Mouse (Mus musculus) CH12.LX (cell line): Measurements from ENCODE around the gene Adap1. TPM values are rescaled to one million over a fixed set of nuclear protein-coding genes. Genes with fewer than 3 reads are reported as not detected.

ENCODE experiments used
- DNase-seq: peaks from one replicate; pipeline ENCODE4 v3.0.0-alpha.2; 2013; ENCODE audit errors: extremely low read depth
- H3K27ac ChIP-seq: 2 replicates; pipeline ENCODE4 v1.5.1; 2012; ENCODE audit warnings: low read depth, mild to moderate bottlenecking, control low read depth, moderate library complexity; ENCODE audit not compliant: insufficient read depth
- H3K27me3 ChIP-seq: replicated peaks from 2 replicates; pipeline ENCODE3; 2012; ENCODE audit warnings: inconsistent platforms
- H3K36me3 ChIP-seq, 2 experiments: replicated peaks in 1 of 2; 2 replicates each; pipeline versions ENCODE3 to v1.6.1; 2012; ENCODE audit warnings: inconsistent platforms in 1 of 2, low read length in 1 of 2, mild to moderate bottlenecking in 1 of 2, mixed read lengths in 1 of 2, moderate library complexity in 1 of 2; ENCODE audit not compliant: control insufficient read depth in 1 of 2, insufficient read depth in 1 of 2
- H3K4me1 ChIP-seq, 2 experiments: 2 replicates each; pipeline ENCODE4 v1.6.1; 2012; ENCODE audit warnings: inconsistent platforms in 1 of 2, moderate library complexity in 1 of 2; ENCODE audit not compliant: insufficient read depth in 2 of 2, control insufficient read depth in 1 of 2
- H3K4me2 ChIP-seq: 2 replicates; pipeline ENCODE4 v1.6.1; 2012; ENCODE audit warnings: low read depth, mild to moderate bottlenecking, control low read depth; ENCODE audit not compliant: poor library complexity, insufficient read depth, severe bottlenecking
- H3K4me3 ChIP-seq, 3 experiments: fragments of 150-350 bp in 1 of 3; sonication (generic) in 1 of 3; replicated peaks in 1 of 3; 2 replicates each; pipeline versions ENCODE3 to v1.5.1; 2011 to 2012; ENCODE audit warnings: low read depth in 2 of 3, low read length in 2 of 3, mild to moderate bottlenecking in 2 of 3, moderate library complexity in 2 of 3, control low read depth in 1 of 3, improper control_type of control experiment in 1 of 3, inconsistent platforms in 1 of 3, mixed read lengths in 1 of 3; ENCODE audit not compliant: poor library complexity in 1 of 3
- H3K79me2 ChIP-seq: replicated peaks from 2 replicates; pipeline ENCODE4 v1.6.1; 2012; ENCODE audit warnings: mild to moderate bottlenecking, moderate library complexity; ENCODE audit not compliant: control insufficient read depth, poor library complexity, insufficient read depth, severe bottlenecking; ENCODE audit errors: extremely low read depth
- H3K9ac ChIP-seq: 2 replicates; pipeline ENCODE4 v1.6.1; 2012; ENCODE audit warnings: low read depth, mild to moderate bottlenecking, control low read depth, moderate library complexity; ENCODE audit not compliant: insufficient read depth
- H3K9me3 ChIP-seq: replicated peaks from 2 replicates; pipeline ENCODE3; 2012; ENCODE audit warnings: low read length, inconsistent platforms, mixed read lengths
- CHD1 ChIP-seq: IDR thresholded peaks from 2 replicates; pipeline ENCODE4 v1.6.1; 2012; ENCODE audit warnings: low read depth, low read length, improper control_type of control experiment, inconsistent platforms
- CTCF ChIP-seq, 2 experiments: IDR thresholded peaks in 1 of 2; conservative IDR thresholded peaks in 1 of 2; 2 replicates each; pipeline ENCODE4 v1.5.1; 2011 to 2012; ENCODE audit warnings: low read depth in 2 of 2, low read length in 2 of 2, improper control_type of control experiment in 1 of 2, inconsistent platforms in 1 of 2, mild to moderate bottlenecking in 1 of 2, moderate library complexity in 1 of 2
- E2F4 ChIP-seq: IDR thresholded peaks from 2 replicates; pipeline ENCODE4 v1.6.1; 2011; ENCODE audit warnings: low read depth, low read length, improper control_type of control experiment; ENCODE audit not compliant: insufficient replicate concordance
- ELF1 ChIP-seq: IDR thresholded peaks from 2 replicates; pipeline ENCODE4 v1.6.1; 2014; ENCODE audit warnings: low read depth, mild to moderate bottlenecking, inconsistent platforms, low read length, improper control_type of control experiment
- EP300 ChIP-seq: IDR thresholded peaks from 2 replicates; pipeline ENCODE4 v1.6.1; 2011; ENCODE audit warnings: low read length, improper control_type of control experiment
- ETS1 ChIP-seq: conservative IDR thresholded peaks from 2 replicates; pipeline ENCODE4 v1.6.1; 2012; ENCODE audit warnings: low read depth, mild to moderate bottlenecking, inconsistent platforms, low read length, improper control_type of control experiment, moderate library complexity
- GABPA ChIP-seq: IDR thresholded peaks from 2 replicates; pipeline ENCODE4 v1.6.1; 2012; ENCODE audit warnings: low read depth, low read length, improper control_type of control experiment, inconsistent platforms; ENCODE audit not compliant: insufficient replicate concordance
- HCFC1 ChIP-seq: IDR thresholded peaks from 2 replicates; pipeline ENCODE4 v1.6.1; 2012; ENCODE audit warnings: low read depth, mild to moderate bottlenecking, inconsistent platforms, low read length, improper control_type of control experiment
- JUND ChIP-seq: conservative IDR thresholded peaks from 2 replicates; pipeline ENCODE4 v1.6.1; 2011; ENCODE audit warnings: low read depth, low read length, improper control_type of control experiment
- KAT2A ChIP-seq: IDR thresholded peaks from 2 replicates; pipeline ENCODE4 v1.6.1; 2012; ENCODE audit warnings: low read length, improper control_type of control experiment, inconsistent platforms; ENCODE audit not compliant: insufficient replicate concordance
- MAFK ChIP-seq: IDR thresholded peaks from 2 replicates; pipeline ENCODE4 v1.6.1; 2011; ENCODE audit warnings: low read length, improper control_type of control experiment; ENCODE audit not compliant: insufficient replicate concordance
- NELFE ChIP-seq: IDR thresholded peaks from 2 replicates; pipeline ENCODE4 v1.6.1; 2011; ENCODE audit warnings: low read depth, low read length, improper control_type of control experiment
- PAX5 ChIP-seq: IDR thresholded peaks from 2 replicates; pipeline ENCODE4 v1.6.1; 2012; ENCODE audit warnings: low read length, inconsistent platforms, mixed read lengths
- POLR2A ChIP-seq: IDR thresholded peaks from 2 replicates; pipeline ENCODE4 v1.6.1; 2011; ENCODE audit warnings: low read depth, mild to moderate bottlenecking, improper control_type of control experiment, low read length
- SIN3A ChIP-seq: IDR thresholded peaks from 2 replicates; pipeline ENCODE4 v1.6.1; 2012; ENCODE audit warnings: low read length, improper control_type of control experiment, inconsistent platforms
- TBP ChIP-seq: conservative IDR thresholded peaks from 2 replicates; pipeline ENCODE4 v1.6.1; 2011; ENCODE audit warnings: low read depth, low read length, improper control_type of control experiment
- TCF12 ChIP-seq: IDR thresholded peaks from 2 replicates; pipeline ENCODE4 v1.6.1; 2014; ENCODE audit warnings: low read depth, mild to moderate bottlenecking, inconsistent platforms, low read length, improper control_type of control experiment
- ZC3H11A ChIP-seq: IDR thresholded peaks from 2 replicates; pipeline ENCODE4 v1.6.1; 2012; ENCODE audit warnings: low read depth, mild to moderate bottlenecking, inconsistent platforms, low read length, improper control_type of control experiment
- ZKSCAN1 ChIP-seq: IDR thresholded peaks from 2 replicates; pipeline ENCODE4 v1.6.1; 2012; ENCODE audit warnings: low read depth, inconsistent platforms, low read length, improper control_type of control experiment, borderline replicate concordance
- ZNF384 ChIP-seq: IDR thresholded peaks from 2 replicates; pipeline ENCODE4 v1.6.1; 2012; ENCODE audit warnings: low read depth, low read length, improper control_type of control experiment, inconsistent platforms
- dilution Hi-C: fragments of 300-500 bp; cut with MboI; formaldehyde crosslinking; loops from 2 replicates; pipeline ENCODE4 v1.14.3; 2020; ENCODE audit warnings: low sequenced_read_pairs; ENCODE audit not compliant: extremely low pct_unique_long_range_greater_than_20kb, extremely low pct_ligation_motif_present
- in situ Hi-C: fragments of 300-500 bp; cut with MboI; formaldehyde crosslinking; loops from 3 replicates; pipeline ENCODE4 v1.14.3; 2019; ENCODE audit warnings: low sequenced_read_pairs, low pct_ligation_motif_present, low pct_unique_long_range_greater_than_20kb, mixed read lengths
- polyA plus RNA-seq: library from polyadenylated mRNA; unstranded; fragments of >175 nt; gene quantifications from 2 replicates; pipeline ENCODE4 v1.2.1, GENCODE M21; 2012; ENCODE audit warnings: low read depth; ENCODE audit not compliant: insufficient read length
- total RNA-seq, 2 experiments: library from RNA; depleted of rRNA; stranded (reverse); fragments of 300-350 nt in 1 of 2; fragments of >200 nt in 1 of 2; gene quantifications; 2 replicates each; pipeline ENCODE4 v1.2.3; 2012 to 2014

Gene Adap1
- total and polyA plus RNA-seq, 3 experiments, result 53.9 to 73.2 (median 70.7) TPM

DNA sequence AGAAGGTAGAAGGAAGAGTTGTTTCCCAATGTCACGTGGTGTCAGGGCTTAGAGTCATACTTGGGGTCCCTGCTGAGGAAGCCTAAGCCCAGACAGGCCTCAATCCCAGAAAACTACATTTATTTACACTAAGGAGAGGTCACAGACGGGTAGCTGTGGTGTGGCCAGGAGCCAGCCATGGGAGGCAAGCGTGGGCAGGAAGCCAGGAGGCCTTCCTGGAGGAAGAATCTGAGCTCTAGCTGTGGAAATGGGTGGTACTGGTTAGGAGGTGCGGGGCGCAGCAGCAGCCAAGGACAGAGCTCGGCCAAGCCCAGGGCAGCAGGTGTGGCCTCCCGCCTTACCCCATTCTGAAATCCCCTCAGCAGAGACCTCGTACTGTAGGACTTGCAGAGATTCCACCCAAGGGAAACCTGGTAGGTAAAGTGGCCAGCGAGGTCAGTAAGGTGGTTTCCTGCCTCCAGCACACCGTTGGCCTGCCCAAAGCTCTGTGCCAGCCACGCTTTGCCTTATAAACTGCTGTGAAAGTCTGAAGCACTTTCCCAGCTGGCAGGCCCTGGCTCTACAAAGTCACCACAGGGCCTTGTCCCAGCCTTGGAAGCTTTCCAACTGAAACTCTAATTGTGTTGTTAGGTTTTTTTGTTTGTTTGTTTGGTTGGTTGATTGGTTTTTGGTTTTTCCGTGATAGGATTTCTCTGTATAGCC is 10.3 kb downstream of the Adap1 start:
- H3K4me3 ChIP-seq, result no peak overlapping the region
- dilution Hi-C loops, result no loop called here

DNA sequence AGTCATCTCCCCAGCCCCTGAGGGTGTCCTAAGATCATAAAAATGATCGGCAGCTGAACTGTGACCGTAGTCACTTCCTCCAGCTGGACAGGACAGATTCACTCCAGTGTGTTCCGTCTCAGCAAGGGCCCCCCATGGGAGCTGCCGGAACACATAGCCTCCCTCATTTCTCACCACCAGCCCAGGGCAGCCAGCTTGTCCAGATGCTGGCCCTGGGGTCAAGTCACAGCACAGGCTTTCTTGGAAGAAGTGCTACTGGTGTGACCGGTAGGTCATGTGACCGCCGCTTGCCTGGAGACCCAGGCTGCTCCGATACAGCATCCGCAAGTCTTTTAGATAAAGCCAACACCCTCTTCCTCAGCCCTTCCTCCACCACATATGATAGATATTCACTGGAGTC is 11.9 kb downstream of the Adap1 start:
- Histone ChIP-seq H3K4me3 (no peak overlapping the region), H3K36me3 (peaks cover 30 to 67% of the 10 kb centered on the region in 2 experiments)

More for the DNA sequence above, 10.3 kb downstream of the Adap1 start:
- Histone ChIP-seq H3K36me3 (peaks cover 28 to 63% of the 10 kb centered on the region in 2 experiments), H3K27ac (peak overlapping the region; percentile 18; the same call in 1 of the 2 replicates), H3K4me2 (no peak overlapping the region), H3K27me3 (no peaks in the 10 kb centered on the region), H3K4me1 (peaks cover 37 to 70% of the 10 kb centered on the region in 2 experiments), H3K9ac (no peak overlapping the region), H3K79me2 (peaks cover 86% of the 10 kb centered on the region), H3K9me3 (peaks cover 6% of the 10 kb centered on the region)
- DNase-seq, result no peak
- TF ChIP-seq ZC3H11A, result no peak
- TF ChIP-seq MAFK, result no peak
- TF ChIP-seq POLR2A, result no peak
- TF ChIP-seq EP300, result no peak
- TF ChIP-seq ETS1, result no peak
- no peak for TF ChIP-seq ZNF384
- TF ChIP-seq CHD1, result no peak
- TF ChIP-seq NELFE, result no peak
- TF ChIP-seq GABPA, result no peak
- no peak for TF ChIP-seq ELF1
- TF ChIP-seq TBP, result no peak
- TF ChIP-seq KAT2A, result no peak
- TF ChIP-seq SIN3A, result no peak
- no peak for TF ChIP-seq E2F4
- TF ChIP-seq PAX5, result no peak
- TF ChIP-seq TCF12, result no peak
- TF ChIP-seq ZKSCAN1, result no peak
- TF ChIP-seq JUND, result no peak
- in situ Hi-C loops, result no loop called here

More for the DNA sequence above, 11.9 kb downstream of the Adap1 start:
- TF ChIP-seq HCFC1 (no peak), EP300 (no peak), CTCF (conservative IDR thresholded peaks at IDR 0.05 in 1 of 2, IDR thresholded peaks at IDR 0.05 in 1 of 2; ENCODE audit: low read depth in 2 of 2, low read length in 2 of 2) (no peak), ELF1 (no peak)
- peaks cover 33 to 68% of the 10 kb centered on the region in 2 experiments for H3K4me1 ChIP-seq
- H3K27ac ChIP-seq, result no peak overlapping the region
- H3K9ac ChIP-seq, result no peak overlapping the region
- H3K27me3 ChIP-seq, result no peaks in the 10 kb centered on the region
- dilution Hi-C loops, result no loop called here
- peaks cover 82% of the 10 kb centered on the region for H3K79me2 ChIP-seq
- H3K4me2 ChIP-seq, result no peak overlapping the region
- in situ Hi-C loops, result no loop called here
- DNase-seq, result no peak
- H3K9me3 ChIP-seq, result peaks cover 6% of the 10 kb centered on the region
